Mouse (Mus musculus) urinary bladder, postnatal 36 days (tissue): ENCODE data around the gene Cxcl10.

ENCODE experiments used
- DNase-seq, 2 experiments: peaks; one replicate each; pipeline ENCODE4 v3.0.0; 2022; ENCODE audit warnings: low spot score in 2 of 2, mixed read lengths in 1 of 2

Cxcl10 gene

GRCm38 (mm10) chr5:92321631-92322400 lies 26.9 kb downstream of the Cxcl10 start:
- DNase-seq: no peak

DNA sequence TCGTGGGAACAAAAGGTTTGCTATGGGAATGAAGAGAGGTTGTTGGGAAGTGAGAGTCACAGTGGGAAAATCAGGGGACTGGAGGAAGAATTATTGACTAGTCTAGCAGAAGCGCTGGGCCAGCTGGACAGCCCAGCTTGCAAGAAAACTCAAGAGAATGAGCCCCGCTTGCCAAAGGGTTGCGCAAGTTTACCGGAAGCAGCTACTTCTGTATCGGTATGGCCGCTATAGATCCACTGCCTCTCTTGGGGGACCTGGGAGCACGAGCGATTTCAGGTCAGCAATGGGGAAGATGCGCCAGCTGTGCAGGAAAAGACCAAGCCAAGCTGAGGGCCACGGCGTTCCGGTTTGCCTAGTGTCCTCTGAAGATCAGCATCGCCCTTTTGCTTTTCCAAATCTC lies 30.1 kb downstream of the Cxcl10 start:
- DNase-seq: peak in 1 of 2 experiments; percentile 31

- no peak for DNase-seq
Observed at GRCm38 (mm10) chr5:92318119-92318518, 30.6 kb downstream of the Cxcl10 start.

DNA sequence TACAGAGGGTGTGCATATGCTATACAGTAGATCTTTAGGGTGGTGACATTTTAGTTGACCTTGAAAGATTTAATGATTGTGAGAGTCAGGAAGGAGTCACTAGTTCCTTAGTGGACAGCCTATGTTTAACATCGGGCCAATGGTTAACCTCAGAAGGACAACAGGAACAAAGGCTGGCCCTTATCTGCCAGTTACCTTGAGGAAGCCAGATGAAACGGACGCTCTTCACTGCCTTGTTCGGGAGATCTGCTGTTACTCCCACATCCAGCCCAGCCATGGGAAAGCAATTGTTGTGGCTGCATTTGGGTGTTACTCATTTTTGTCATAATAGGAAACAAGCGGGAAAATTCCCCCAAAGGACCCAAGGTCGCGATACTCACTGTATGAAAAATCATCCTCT lies 34.9 kb downstream of the Cxcl10 start:
- no peak for DNase-seq

DNA sequence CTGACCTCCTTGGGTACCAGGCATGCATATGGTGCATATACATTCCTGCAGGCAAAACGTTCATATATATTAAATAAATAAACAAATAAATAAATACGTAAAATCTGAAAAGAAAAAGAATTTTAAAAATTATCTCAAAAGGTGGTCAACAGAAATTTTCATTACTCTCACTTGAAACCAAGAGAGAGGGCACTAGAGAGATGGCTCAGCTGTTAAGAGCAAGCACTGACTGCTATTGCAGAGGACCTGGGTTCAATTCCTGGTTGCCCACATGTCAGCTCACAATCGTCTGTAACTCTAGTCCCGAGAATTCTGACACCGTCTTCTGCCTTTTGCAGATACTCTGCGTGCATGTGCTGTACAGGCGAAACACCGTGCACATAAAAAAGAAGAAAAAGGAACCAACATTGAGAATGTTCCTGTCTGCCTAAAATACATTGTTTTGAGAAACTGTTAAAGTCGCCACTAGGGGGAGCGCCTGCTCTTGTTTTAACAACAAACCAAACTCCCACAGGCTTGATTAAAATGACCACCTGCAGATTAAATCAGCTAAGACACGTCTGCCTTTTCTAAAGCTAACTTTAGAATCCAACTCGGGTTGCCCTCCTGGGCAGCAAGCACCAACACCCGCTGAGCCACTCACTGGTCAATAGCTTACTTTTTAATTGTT lies 36.5 kb downstream of the Cxcl10 start:
- DNase-seq: peak; percentile 62 to 83

DNA sequence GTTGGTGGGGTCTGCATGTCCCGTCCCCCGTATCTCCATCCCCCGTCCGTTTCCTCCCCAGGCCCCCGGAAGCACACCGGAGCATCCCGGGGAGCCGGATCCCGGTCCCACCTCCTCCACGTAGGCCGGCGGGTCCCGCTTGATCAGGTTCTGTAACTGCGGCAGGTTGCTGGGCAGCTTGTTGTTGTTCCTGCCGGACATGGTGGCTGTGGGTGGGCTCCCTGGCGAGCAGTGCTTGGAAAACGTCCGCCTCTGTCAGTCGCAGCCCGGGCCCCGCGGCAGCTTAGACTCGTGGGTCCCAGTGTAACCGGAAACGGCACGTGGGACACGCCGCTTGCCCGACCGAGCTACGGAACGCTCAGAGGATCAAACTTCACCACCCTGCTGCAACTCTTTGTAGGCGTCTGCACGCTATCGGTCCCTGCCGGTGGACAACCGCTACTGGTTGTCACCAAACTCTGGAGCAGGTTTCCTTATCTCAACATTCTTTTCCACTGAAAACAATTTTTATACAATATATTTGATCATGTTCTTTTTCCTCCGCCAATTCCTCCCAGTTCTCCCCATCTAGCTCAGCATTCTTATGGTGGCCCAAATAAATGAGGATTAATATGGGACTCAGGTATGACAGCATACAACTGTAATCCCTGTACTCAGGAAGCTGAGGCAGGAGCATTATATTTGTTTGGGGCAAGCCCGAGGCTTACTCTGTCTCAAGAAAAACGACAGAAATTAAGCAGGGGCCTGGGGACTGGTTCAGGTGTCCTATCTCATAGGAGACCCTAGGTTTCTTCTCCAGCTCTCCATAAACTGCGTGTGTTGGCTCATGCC lies 38.8 kb downstream of the Cxcl10 start, which contains the start of gene Sdad1:
Gene Sdad1, minus strand, starts transcription at position 799 of the 831 bp plus-strand sequence.
- DNase-seq: peak; percentile 83 to 91

GRCm38 (mm10) chr5:92304291-92304690 lies 44.4 kb downstream of the Cxcl10 start:
- no peak for DNase-seq

GRCm38 (mm10) chr5:92302149-92302840 lies 46.4 kb downstream of the Cxcl10 start:
- no peak for DNase-seq
